Mouse (Mus musculus) brown adipose tissue, adult 24 weeks (tissue): Measurements from ENCODE around the gene Hipk2. TPM values are rescaled to one million over a fixed set of nuclear protein-coding genes. Genes with fewer than 3 reads are reported as not detected.

Experiments used
- H3K27ac ChIP-seq: fragments of 200-500 bp; replicated peaks from 2 replicates; pipeline ENCODE4 v1.5.1; 2012; ENCODE audit warnings: low read depth, mild to moderate bottlenecking, low read length
- H3K4me1 ChIP-seq: fragments of 200-500 bp; 2 replicates; pipeline ENCODE4 v1.6.1; 2012; ENCODE audit warnings: low read length, mixed read lengths; ENCODE audit not compliant: control insufficient read depth, insufficient read depth, insufficient read length
- H3K4me3 ChIP-seq: fragments of 200-500 bp; 2 replicates; pipeline ENCODE4 v1.5.1; 2012; ENCODE audit warnings: low read depth, mild to moderate bottlenecking, low read length, moderate library complexity; ENCODE audit not compliant: insufficient read depth
- polyA plus RNA-seq: library from polyadenylated mRNA; stranded (reverse); fragments of >200 nt; gene quantifications from 2 replicates; pipeline ENCODE4 v1.2.4, GENCODE M21; 2012; ENCODE audit not compliant: missing spikeins, insufficient read depth, insufficient read length

Gene Hipk2
- polyA plus RNA-seq, 1 experiment, result 63.9 TPM

DNA sequence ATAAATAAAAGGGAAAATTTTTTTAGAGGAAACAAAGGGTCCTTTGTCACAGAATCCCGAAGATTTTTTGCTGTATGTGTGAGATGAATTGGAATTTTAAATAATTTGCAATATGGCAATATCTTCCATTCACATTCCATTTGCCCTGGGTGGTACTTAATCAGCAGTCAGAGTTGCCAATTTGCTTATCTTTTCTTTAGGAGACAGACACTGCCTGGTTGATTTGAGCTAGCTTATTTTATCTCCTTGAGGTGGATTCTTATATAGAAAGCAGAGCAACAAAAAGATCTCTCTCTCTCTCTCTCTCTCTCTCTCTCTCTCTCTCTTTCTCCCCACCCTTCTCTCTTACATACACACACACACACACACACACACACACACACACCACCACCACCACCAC is 9.2 kb upstream of the Hipk2 start:
- Histone ChIP-seq H3K27ac (no peak overlapping the region), H3K4me1 (peaks cover 2% of the 10 kb centered on the region; the same call in 1 of the 2 replicates), H3K4me3 (no peak overlapping the region)

GRCm38 (mm10) chr6:38884482-38884881 is 8.5 kb upstream of the Hipk2 start:
- no peak overlapping the region for H3K27ac ChIP-seq

DNA sequence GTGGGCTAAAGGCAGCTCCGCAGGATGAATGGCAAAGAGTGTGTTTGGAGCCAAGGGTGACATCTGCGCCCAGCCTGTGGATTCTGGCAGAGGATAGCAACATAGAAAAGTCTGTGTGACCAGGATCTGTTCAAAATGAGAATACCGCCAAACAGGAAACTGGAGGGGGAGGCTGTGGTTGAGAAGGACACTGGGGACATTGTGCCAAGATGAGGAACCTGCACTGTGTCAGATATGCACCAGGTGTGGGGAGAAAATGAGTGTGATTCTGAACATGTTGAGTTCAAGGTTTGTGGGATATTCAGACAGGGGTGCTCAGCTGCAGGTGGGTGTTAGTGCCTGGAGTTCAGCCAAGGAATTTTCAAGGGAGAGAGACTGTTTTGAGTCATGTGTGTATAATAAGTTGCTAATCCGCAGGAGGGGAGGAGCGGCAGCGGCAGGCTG is 6.8 kb upstream of the Hipk2 start:
- Histone ChIP-seq H3K4me3 (no peak overlapping the region), H3K4me1 (0 out of 2 replicates have a peak, but pooled peaks cover under 1% of the 10 kb centered on the region), H3K27ac (no peak overlapping the region)

More at GRCm38 (mm10) chr6:38884482-38884881, 8.5 kb upstream of the Hipk2 start:
- H3K4me1 ChIP-seq, result peaks cover 2% of the 10 kb centered on the region; the same call in 1 of the 2 replicates
- H3K4me3 ChIP-seq, result no peak overlapping the region

- Histone ChIP-seq H3K4me3 (no peak overlapping the region), H3K27ac (no peak overlapping the region), H3K4me1 (no peaks in the 10 kb centered on the region)
These were observed 6.0 kb upstream of the Hipk2 start for GRCm38 (mm10) chr6:38881975-38882374.

DNA sequence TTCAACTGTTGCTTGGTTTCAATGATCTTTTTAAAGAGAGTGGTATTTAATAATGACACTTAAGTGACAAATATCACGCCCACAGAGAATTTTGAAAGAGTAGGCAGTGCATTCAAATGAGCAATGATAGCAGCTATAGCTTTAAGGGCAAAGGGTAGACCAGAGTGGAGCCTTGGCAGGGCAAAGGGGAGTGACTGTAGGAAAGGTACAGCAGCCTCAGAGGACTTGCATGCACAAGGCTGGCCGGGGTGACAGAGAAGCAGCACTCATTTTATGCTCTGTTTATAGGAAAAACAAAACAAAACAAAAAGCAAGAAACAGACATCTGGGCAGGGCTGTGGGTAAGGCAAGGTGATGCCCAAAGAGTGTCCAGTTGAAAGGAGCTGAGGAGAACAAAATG is 5.5 kb upstream of the Hipk2 start:
- Histone ChIP-seq H3K27ac (no peak overlapping the region), H3K4me3 (no peak overlapping the region), H3K4me1 (no peaks in the 10 kb centered on the region)

- Histone ChIP-seq H3K4me3 (no peak overlapping the region), H3K4me1 (peaks cover 3% of the 10 kb centered on the region; the same call in 1 of the 2 replicates), H3K27ac (no peak overlapping the region)
These were observed 1.7 kb upstream of the Hipk2 start for GRCm38 (mm10) chr6:38877674-38878073.

- H3K4me3 ChIP-seq, result peak within 1 kb of the TSS; percentile 98
- peak within 1 kb of the TSS; percentile 78 for H3K27ac ChIP-seq
- peaks cover 4% of the 10 kb centered on the region for H3K4me1 ChIP-seq
These were observed 501 bp downstream of the Hipk2 start, which contains the start of gene Tbxas1 for GRCm38 (mm10) chr6:38875258-38876070. Gene Tbxas1 (plus strand): TSS chr6:38875404.

DNA sequence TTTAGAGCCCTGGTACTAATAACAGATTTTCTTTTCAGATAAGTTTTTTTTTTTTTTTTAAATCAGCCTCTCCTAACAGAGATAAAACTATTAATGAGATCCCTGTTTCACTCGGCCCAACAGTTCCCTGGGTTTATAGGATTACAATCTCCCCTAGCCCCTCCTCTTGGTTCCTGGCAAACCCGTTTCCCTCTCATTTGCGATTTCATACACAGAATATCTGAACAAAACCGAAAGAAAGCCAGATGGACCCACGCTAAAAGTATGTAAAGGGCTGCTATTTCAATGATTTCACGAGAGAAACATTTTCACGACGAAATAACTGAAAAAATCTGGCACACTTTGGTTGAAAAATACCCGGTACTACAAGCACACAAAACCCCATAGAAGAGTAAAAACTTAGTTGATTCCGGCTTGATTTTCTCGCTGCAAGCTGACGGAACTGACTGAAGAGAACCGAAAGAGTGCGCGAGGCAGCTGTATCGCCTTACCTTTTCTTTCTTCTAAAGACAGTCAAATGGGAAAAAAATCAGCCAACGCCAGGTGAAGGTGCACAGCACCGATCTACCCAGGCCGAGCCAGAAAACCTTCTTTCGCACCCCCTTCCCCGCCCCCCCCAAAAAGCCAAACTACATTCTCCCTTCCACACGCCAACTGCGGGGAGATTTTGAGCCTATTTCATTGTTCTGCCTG is 1.3 kb downstream of the Hipk2 start:
- peaks cover 9% of the 10 kb centered on the region for H3K4me1 ChIP-seq
- peak overlapping the region; percentile 75 for H3K27ac ChIP-seq

DNA sequence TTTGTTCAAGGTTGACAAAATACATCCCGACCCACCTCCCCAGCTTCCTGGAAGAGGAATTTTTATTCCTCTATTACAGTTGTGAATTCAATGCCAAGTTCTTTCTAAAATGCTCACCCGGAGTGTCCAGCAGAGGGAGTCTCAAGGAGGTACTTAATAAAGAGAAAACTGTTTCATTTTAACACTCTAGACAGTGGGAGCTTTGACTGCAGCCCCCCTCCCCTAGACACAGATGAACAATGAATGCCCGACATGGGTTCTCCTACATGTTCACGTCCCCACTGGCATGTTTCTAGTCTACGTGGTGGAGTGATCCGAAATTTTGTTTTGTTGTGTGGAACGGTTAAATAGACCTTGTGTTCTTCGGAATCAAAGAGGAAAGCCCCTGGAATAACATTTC is 1.9 kb downstream of the Hipk2 start:
- H3K4me3 ChIP-seq, result peak overlapping the region; percentile 68
- H3K27ac ChIP-seq, result no peak overlapping the region
- H3K4me1 ChIP-seq, result peaks cover 9% of the 10 kb centered on the region

More for the DNA sequence above, 1.3 kb downstream of the Hipk2 start:
- H3K4me3 ChIP-seq, result peak overlapping the region; percentile 98

- Histone ChIP-seq H3K4me1 (peaks cover 9% of the 10 kb centered on the region), H3K27ac (no peak overlapping the region), H3K4me3 (no peak overlapping the region)
These were observed 2.6 kb downstream of the Hipk2 start for GRCm38 (mm10) chr6:38873316-38873715.

DNA sequence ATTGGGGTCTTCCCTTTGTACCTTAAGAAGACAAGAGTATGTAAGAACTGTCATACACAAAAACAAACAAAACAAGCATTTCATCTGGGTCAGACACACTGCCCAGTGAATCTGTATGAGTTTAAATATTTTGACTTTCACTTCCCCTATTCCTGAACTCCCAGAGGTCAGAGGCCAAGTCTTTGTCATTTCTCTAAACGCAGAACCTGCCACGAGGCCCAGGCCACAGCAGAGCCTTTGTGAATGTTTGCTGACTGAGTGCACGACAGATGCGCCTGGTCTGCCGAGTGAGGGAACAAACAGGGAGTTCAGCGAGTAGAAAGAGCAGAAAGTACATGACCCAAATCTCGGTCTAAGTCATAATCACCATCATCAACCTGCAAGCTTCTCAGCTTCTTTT is 4.9 kb downstream of the Hipk2 start:
- peaks cover 9% of the 10 kb centered on the region for H3K4me1 ChIP-seq
- no peak overlapping the region for H3K4me3 ChIP-seq
- H3K27ac ChIP-seq, result no peak overlapping the region

GRCm38 (mm10) chr6:38870070-38870469 is 5.9 kb downstream of the Hipk2 start:
- Histone ChIP-seq H3K27ac (peak overlapping the region; percentile 39), H3K4me3 (no peak overlapping the region), H3K4me1 (peaks cover 9% of the 10 kb centered on the region)

DNA sequence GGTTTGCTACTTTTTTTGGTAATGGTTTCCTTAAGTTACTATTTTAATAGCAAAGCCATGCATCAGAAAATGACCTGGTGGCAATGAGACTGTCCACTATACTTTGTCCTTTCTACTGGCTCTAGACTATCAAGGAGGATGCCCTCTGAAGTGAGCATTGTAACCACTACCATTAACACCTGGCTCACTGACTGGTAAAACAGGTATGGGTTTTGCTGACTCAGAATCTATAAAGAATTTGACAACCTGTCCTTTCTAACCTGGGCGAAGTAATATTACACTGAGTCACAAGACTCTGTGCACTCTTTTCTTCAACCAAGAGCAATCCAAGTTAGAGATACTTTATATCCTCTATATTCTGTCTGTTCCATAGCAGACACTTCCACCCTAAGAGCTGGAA is 7.0 kb downstream of the Hipk2 start:
- no peak overlapping the region for H3K4me3 ChIP-seq
- peaks cover 9% of the 10 kb centered on the region for H3K4me1 ChIP-seq
- no peak overlapping the region for H3K27ac ChIP-seq

DNA sequence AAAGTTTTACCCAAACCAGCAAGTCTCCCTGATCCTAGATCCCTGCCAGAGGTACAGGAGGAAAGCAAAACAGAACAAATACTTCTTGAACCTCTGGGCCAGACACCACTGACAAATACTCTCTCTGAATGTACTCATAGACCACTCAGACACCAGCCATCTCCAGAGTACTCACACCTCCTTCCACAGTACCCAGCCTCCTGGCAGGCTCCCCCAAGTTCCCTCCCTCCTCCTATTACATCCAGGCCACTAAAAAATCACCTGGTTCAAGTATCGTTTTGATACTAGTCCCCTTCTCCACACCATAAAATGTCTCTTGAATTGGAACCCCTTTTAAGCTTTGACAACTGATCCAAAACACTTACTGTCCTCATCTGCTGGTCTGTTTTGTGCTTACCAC is 8.7 kb downstream of the Hipk2 start:
- no peak overlapping the region for H3K4me3 ChIP-seq

DNA sequence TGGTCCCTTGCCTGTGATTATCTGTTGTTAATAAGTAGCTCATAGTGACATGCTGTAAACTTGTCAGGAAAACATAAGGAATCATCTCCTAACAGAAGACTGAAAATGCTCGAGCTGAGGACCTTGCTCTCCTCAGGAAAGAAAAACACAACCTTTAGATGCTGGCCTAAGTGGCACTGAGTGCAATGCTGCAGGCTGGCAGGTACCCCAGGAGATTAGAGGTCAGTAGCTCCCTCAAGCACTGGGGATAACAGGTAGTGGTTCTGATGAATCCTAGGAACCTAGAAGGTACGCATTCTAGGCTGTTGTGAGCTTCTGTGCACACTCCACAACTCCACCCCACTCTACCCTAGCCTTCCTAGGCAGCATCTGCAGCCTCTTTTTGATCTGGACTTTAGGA is 9.2 kb downstream of the Hipk2 start:
- no peak overlapping the region for H3K27ac ChIP-seq

More for the DNA sequence above, 8.7 kb downstream of the Hipk2 start:
- Histone ChIP-seq H3K27ac (no peak overlapping the region), H3K4me1 (peaks cover 6% of the 10 kb centered on the region; the same call in 1 of the 2 replicates)

More for the DNA sequence above, 9.2 kb downstream of the Hipk2 start:
- no peak overlapping the region for H3K4me3 ChIP-seq
- H3K4me1 ChIP-seq, result peaks cover 6% of the 10 kb centered on the region; the same call in 1 of the 2 replicates
